Comparison of ENCODE assay signal across 16 mouse cellular contexts in genomic region chr9:15616471-15616870, GRCm38 (mm10). TPM values are rescaled to one million over a fixed set of nuclear protein-coding genes. Genes with fewer than 3 reads are reported as not detected.
"Had no signal": no experiment of that assay in that cellular context is flagged by ENCODE, and none has a peak within 500 bp of the region (broad histone marks: within the 10 kb centered on the region; RNA-seq: fewer than 3 reads in every experiment).

No protein-coding gene starts in this region.

- H3K9me3 ChIP-seq: lung, embryonic 15.5 days; midbrain, embryonic 12.5 days; neural tube, embryonic 12.5 days; stomach, embryonic 15.5 days had no signal

- H3K4me3 ChIP-seq: lung, embryonic 15.5 days; megakaryocyte, embryonic 14.5 days; midbrain, embryonic 12.5 days; neural tube, embryonic 12.5 days; stomach, embryonic 15.5 days had no signal

- H3K36me3 ChIP-seq: lung, embryonic 15.5 days; midbrain, embryonic 12.5 days; neural tube, embryonic 12.5 days; stomach, embryonic 15.5 days had no signal

- H3K27ac ChIP-seq: lung, embryonic 15.5 days; macrophage; midbrain, embryonic 12.5 days; neural tube, embryonic 12.5 days; stomach, embryonic 15.5 days; stomach, postnatal 0 days had no signal

- DNase-seq: lung, adult 2 months; lung, postnatal 14 days; lung, postnatal 36 days; midbrain, embryonic 14.5 days; right cerebral cortex, postnatal 14 days; thymus, adult 2 months; thymus, postnatal 25 days; thymus, postnatal 4 days had no signal

- H3K27me3 ChIP-seq: lung, embryonic 15.5 days; megakaryocyte, embryonic 14.5 days; midbrain, embryonic 12.5 days; neural tube, embryonic 12.5 days; stomach, embryonic 15.5 days had no signal

- H3K9ac ChIP-seq: lung, embryonic 15.5 days; midbrain, embryonic 12.5 days; neural tube, embryonic 12.5 days; stomach, embryonic 15.5 days had no signal

- H3K4me1 ChIP-seq: lung, embryonic 15.5 days; megakaryocyte, embryonic 14.5 days; midbrain, embryonic 12.5 days; neural tube, embryonic 12.5 days; stomach, embryonic 15.5 days had no signal

- H3K4me2 ChIP-seq: lung, embryonic 15.5 days; midbrain, embryonic 12.5 days; neural tube, embryonic 12.5 days; stomach, embryonic 15.5 days had no signal

- ATAC-seq: lung, postnatal 0 days had no signal

RNA-seq across cellular contexts. Expression of gene Deup1, which starts 11.3 kb away (rescaled TPM):
- polyA plus RNA-seq: macrophage had no signal
